Mouse (Mus musculus) splenic B cell, adult 2 months (primary cell): ENCODE measurements around the gene Chpt1.

Experiments used
- DNase-seq: peaks from one replicate; pipeline ENCODE4 v3.0.0-alpha.2; 2011; ENCODE audit warnings: low read depth, low spot score
- H3K27me3 ChIP-seq: 2 replicates; pipeline ENCODE4 v1.6.1; 2012; ENCODE audit warnings: mild to moderate bottlenecking, low read length, moderate library complexity, mixed read lengths; ENCODE audit not compliant: control insufficient read depth, poor library complexity, insufficient read depth, severe bottlenecking
- H3K36me3 ChIP-seq: 2 replicates; pipeline ENCODE4 v1.6.1; 2012; ENCODE audit warnings: mild to moderate bottlenecking, low read length, moderate library complexity, mixed read lengths; ENCODE audit not compliant: control insufficient read depth, poor library complexity, insufficient read depth, severe bottlenecking

The Chpt1 gene

DNA sequence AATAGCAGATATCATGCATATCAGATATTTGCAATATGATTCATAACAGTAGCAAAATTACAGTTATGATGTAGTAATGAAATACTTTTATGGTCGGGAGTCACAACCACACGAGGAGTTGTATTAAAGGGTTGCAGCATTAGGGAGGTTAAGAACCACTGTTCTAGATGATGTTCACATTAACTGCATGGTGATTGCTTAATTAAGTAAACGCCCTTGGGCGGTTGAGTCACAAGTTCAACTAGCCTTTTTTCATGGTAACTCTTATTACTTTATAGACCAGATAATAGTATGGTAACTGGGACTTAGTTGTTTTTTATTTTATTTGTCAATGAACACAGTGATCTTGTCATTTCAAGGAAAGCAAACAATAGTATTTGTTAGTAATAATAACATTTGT, 100.9 kb downstream of the Chpt1 start:
- no peaks in the 10 kb centered on the region for H3K36me3 ChIP-seq
- no peak for DNase-seq
- no peaks in the 10 kb centered on the region for H3K27me3 ChIP-seq
